Mouse (Mus musculus) neural tube, embryonic 14.5 days (tissue): Measurements from ENCODE around the gene Fkbp14. TPM values are rescaled to one million over a fixed set of nuclear protein-coding genes. Genes with fewer than 3 reads are reported as not detected.

ENCODE experiments used
- ATAC-seq: fragments of 200-750 bp; cut with Nextera tagmentation; 2 replicates; pipeline ENCODE4 v1.8.0; 2017; ENCODE audit warnings: low read depth, mild to moderate bottlenecking, moderate TSS enrichment, moderate library complexity
- H3K27ac ChIP-seq: fragments of 300-500 bp; sonication (generic); 2 replicates; pipeline ENCODE4 v1.5.1; 2014; ENCODE audit warnings: low read depth, mild to moderate bottlenecking, control low read depth, low read length, moderate library complexity, mixed read lengths
- H3K27me3 ChIP-seq: fragments of 300-500 bp; sonication (generic); 2 replicates; pipeline ENCODE4 v1.6.1; 2014; ENCODE audit warnings: low read length; ENCODE audit not compliant: control insufficient read depth, insufficient read depth
- H3K36me3 ChIP-seq: fragments of 300-500 bp; sonication (generic); 2 replicates; pipeline ENCODE4 v1.6.1; 2014; ENCODE audit warnings: low read length, mixed read lengths; ENCODE audit not compliant: control insufficient read depth, insufficient read depth
- H3K4me1 ChIP-seq: fragments of 300-500 bp; sonication (generic); 2 replicates; pipeline ENCODE4 v1.6.1; 2014; ENCODE audit warnings: low read length; ENCODE audit not compliant: control insufficient read depth, insufficient read depth
- H3K4me2 ChIP-seq: fragments of 300-500 bp; sonication (generic); 2 replicates; pipeline ENCODE4 v1.6.1; 2014; ENCODE audit warnings: mild to moderate bottlenecking, low read depth, low read length, control low read depth
- H3K4me3 ChIP-seq: fragments of 300-500 bp; sonication (generic); 2 replicates; pipeline ENCODE4 v1.5.1; 2014; ENCODE audit warnings: low read depth, low read length, control low read depth, mixed read lengths
- H3K9ac ChIP-seq: fragments of 300-500 bp; sonication (generic); replicated peaks from 2 replicates; pipeline ENCODE4 v1.6.1; 2014; ENCODE audit warnings: low read depth, mild to moderate bottlenecking, control low read depth, low read length, mixed read lengths
- H3K9me3 ChIP-seq: fragments of 300-500 bp; sonication (generic); 2 replicates; pipeline ENCODE4 v1.6.1; 2016; ENCODE audit warnings: low read length; ENCODE audit not compliant: control insufficient read depth
- whole genome bisulfite sequencing: fragments of 180-500 bp; shearing (Covaris S2); extraction: QIAGEN DNeasy Blood & Tissue Kit; methylation state at CpG from one replicate; pipeline ENCODE4 v1.1.7; 2014; 5-methylcytosine and 5-hydroxymethylcytosine counted together
- polyA plus RNA-seq: library from polyadenylated mRNA; unstranded; fragments of >200 nt; fragmentation: Nextera tagmentation; extraction: Ambion mirVana; gene quantifications from 2 replicates; pipeline ENCODE4 v1.2.1, GENCODE M21; 2014

The Fkbp14 gene
- polyA plus RNA-seq, 1 experiment from 2014 or later, result 9.1 TPM

- Histone ChIP-seq H3K4me1 (no peaks in the 10 kb centered on the region), H3K9ac (no peak overlapping the region), H3K27ac (no peak overlapping the region), H3K4me3 (no peak overlapping the region), H3K4me2 (no peak overlapping the region), H3K27me3 (no peaks in the 10 kb centered on the region), H3K36me3 (no peaks in the 10 kb centered on the region), H3K9me3 (no peaks in the 10 kb centered on the region)
- WGBS, result 93% methylated on average over 2 of the region's 2 CpGs
- no peak for ATAC-seq
Measured at GRCm38 (mm10) chr6:54530182-54530581, 66.9 kb downstream of the Fkbp14 start.

- Histone ChIP-seq H3K9ac (no peak overlapping the region), H3K27ac (no peak overlapping the region), H3K4me3 (no peak overlapping the region), H3K36me3 (no peaks in the 10 kb centered on the region), H3K9me3 (no peaks in the 10 kb centered on the region), H3K27me3 (no peaks in the 10 kb centered on the region), H3K4me1 (no peaks in the 10 kb centered on the region), H3K4me2 (no peak overlapping the region)
- 92% methylated on average over 8 of the region's 8 CpGs for WGBS
- ATAC-seq, result no peak
Measured at GRCm38 (mm10) chr6:54528666-54529065, 68.4 kb downstream of the Fkbp14 start.

Other genes with a start within 250 kb of the Fkbp14 start
- 2.8 and 3.0 TPM in 2 replicates for gene Wipf3, start 167.7 kb downstream of the Fkbp14 start, polyA plus RNA-seq
- gene Scrn1, start 30.8 kb downstream of the Fkbp14 start, polyA plus RNA-seq, result 109 and 110 TPM in 2 replicates
- 12.2 and 13.3 TPM in 2 replicates for gene Plekha8, start 2.2 kb downstream of the Fkbp14 start, polyA plus RNA-seq
- gene Mturn, start 84.3 kb upstream of the Fkbp14 start, polyA plus RNA-seq, result 91.3 and 110 TPM in 2 replicates
- 6.6 and 8.0 TPM in 2 replicates for gene Znrf2, start 219.6 kb upstream of the Fkbp14 start, polyA plus RNA-seq